In the genomic region with DNA sequence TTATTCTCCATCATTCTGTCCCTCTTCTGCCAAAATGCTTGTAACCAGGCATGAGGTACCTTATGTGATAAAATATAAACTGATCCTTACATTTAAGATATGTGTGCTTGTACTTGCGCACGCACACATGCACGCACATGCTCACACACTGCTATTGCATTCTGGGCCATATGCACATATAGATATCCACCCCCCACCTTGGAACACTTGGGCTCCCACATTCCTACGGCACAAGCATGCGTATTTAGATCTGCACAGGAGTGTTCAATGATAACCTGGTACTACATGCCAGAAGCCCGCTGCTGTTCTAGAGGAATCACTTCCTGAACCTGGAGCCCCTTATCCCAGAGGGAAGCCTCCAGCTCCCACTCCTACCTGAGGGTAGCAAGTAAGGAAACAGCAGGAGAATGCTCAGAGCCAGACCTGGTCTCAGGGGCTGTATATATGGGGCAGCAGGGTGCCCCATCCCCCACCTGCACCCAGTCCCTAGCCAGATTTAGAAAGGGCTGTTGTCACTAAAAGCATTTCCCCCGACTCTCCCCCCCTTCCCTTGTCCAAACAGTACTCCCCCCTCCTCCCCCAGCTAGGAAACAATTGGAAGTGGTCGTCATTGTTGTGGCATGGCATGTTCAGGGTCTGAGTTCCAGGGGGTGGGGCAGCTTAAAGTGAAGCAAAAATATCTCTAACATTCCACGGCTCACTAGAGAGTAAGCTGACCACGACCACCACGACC, we compare ENCODE assay signal across 10 mouse cellular contexts. TPM values are rescaled to one million over a fixed set of nuclear protein-coding genes. Genes with fewer than 3 reads are reported as not detected.
DNase-seq lines count a peak whose midpoint lies in the region; ATAC-seq and TF ChIP-seq lines count a peak whose summit lies in the region.
"Had no signal": no experiment of that assay in that cellular context is flagged by ENCODE, and none has a peak within 500 bp of the region (broad histone marks: within the 10 kb centered on the region; RNA-seq: fewer than 3 reads in every experiment).

A gene (minus strand): TSS at position 491 of the 733 bp plus-strand sequence.

- no peaks in the 10 kb centered on the region for H3K9me3 ChIP-seq in lung, postnatal 0 days (ENCODE audit: low read length)
- no peaks in the 10 kb centered on the region for H3K9me3 ChIP-seq in intestine, postnatal 0 days (ENCODE audit: control insufficient read depth)
- no peaks in the 10 kb centered on the region for H3K9me3 ChIP-seq in stomach, postnatal 0 days (ENCODE audit: control insufficient read depth, low read length)

- TF ChIP-seq EP300 in lung, postnatal 0 days (IDR thresholded peaks at IDR 0.05): no peak
- no peak for TF ChIP-seq EP300 in stomach, postnatal 0 days (optimal IDR thresholded peaks at IDR 0.05)

- no peak within 1 kb of the TSS for H3K4me3 ChIP-seq in lung, postnatal 0 days (ENCODE audit: low read depth, low read length)
- no peak within 1 kb of the TSS for H3K4me3 ChIP-seq in intestine, postnatal 0 days (ENCODE audit: low read depth, low read length)
- H3K4me3 ChIP-seq in stomach, postnatal 0 days (ENCODE audit: low read depth, low read length): no peak within 1 kb of the TSS

- H3K9ac ChIP-seq in lung, postnatal 0 days (replicated peaks; ENCODE audit: low read depth): no peak within 1 kb of the TSS
- no peak within 1 kb of the TSS for H3K9ac ChIP-seq in intestine, postnatal 0 days (ENCODE audit: low read depth, low read length)
- H3K9ac ChIP-seq in stomach, postnatal 0 days (ENCODE audit: low read length): no peak within 1 kb of the TSS; the same call in 1 of the 2 replicates
- H3K9ac ChIP-seq: liver, embryonic 14.5 days had no signal

- no peaks in the 10 kb centered on the region for H3K27me3 ChIP-seq in lung, postnatal 0 days (replicated peaks; ENCODE audit: insufficient read depth, low read length)
- no peaks in the 10 kb centered on the region for H3K27me3 ChIP-seq in intestine, postnatal 0 days (replicated peaks; ENCODE audit: control insufficient read depth, insufficient read depth, low read length)
- H3K27me3 ChIP-seq in stomach, postnatal 0 days (ENCODE audit: control insufficient read depth, insufficient read depth, low read length): no peaks in the 10 kb centered on the region

- WGBS in lung, postnatal 0 days: 36% methylated on average over 10 of the region's 11 CpGs
- 63% methylated on average over 11 of the region's 11 CpGs for WGBS in intestine, postnatal 0 days
- WGBS in stomach, postnatal 0 days: 49% methylated on average over 11 of the region's 11 CpGs

- no peaks in the 10 kb centered on the region for H3K36me3 ChIP-seq in lung, postnatal 0 days (ENCODE audit: insufficient read depth, low read length)
- no peaks in the 10 kb centered on the region for H3K36me3 ChIP-seq in intestine, postnatal 0 days (ENCODE audit: control insufficient read depth, insufficient read depth)
- no peaks in the 10 kb centered on the region for H3K36me3 ChIP-seq in stomach, postnatal 0 days (ENCODE audit: control insufficient read depth, insufficient read depth, low read length)

- 0 out of 2 replicates have a peak, but pooled peaks have one; percentile 17 for ATAC-seq in lung, postnatal 0 days
- ATAC-seq in intestine, postnatal 0 days: no peak
- no peak for ATAC-seq in stomach, postnatal 0 days (ENCODE audit: low FRiP score, low TSS enrichment)

- peak within 1 kb of the TSS; percentile 28 for H3K27ac ChIP-seq in lung, postnatal 0 days (ENCODE audit: low read length)
- no peak within 1 kb of the TSS for H3K27ac ChIP-seq in intestine, postnatal 0 days (ENCODE audit: low read depth, low read length)
- peak within 1 kb of the TSS; percentile 58; the same call in 1 of the 2 replicates for H3K27ac ChIP-seq in stomach, postnatal 0 days (replicated peaks)
- H3K27ac ChIP-seq: liver, embryonic 14.5 days had no signal

- no peaks in the 10 kb centered on the region for H3K4me1 ChIP-seq in lung, postnatal 0 days (ENCODE audit: insufficient read depth, low read depth, low read length)
- H3K4me1 ChIP-seq in intestine, postnatal 0 days (replicated peaks; ENCODE audit: control insufficient read depth, insufficient read depth, low read length): no peaks in the 10 kb centered on the region
- no peaks in the 10 kb centered on the region for H3K4me1 ChIP-seq in stomach, postnatal 0 days (replicated peaks; ENCODE audit: control insufficient read depth, insufficient read depth)

- DNase-seq in lung, postnatal 0 days (ENCODE audit: low spot score): peak; percentile 8
- DNase-seq in lung, postnatal 14 days: no peak
- DNase-seq in heart, adult 18-20 months: peak in 1 of 2 experiments; percentile 44
- DNase-seq in stomach, postnatal 0 days (ENCODE audit: low spot score): no peak
- DNase-seq in cerebellum, adult 8-10 months: no peak
- DNase-seq in adrenal gland, postnatal 14 days: no peak
- no peak for DNase-seq in frontal cortex, postnatal 25 days (ENCODE audit: low spot score in 2 of 2)

- H3K4me2 ChIP-seq in lung, postnatal 0 days (replicated peaks; ENCODE audit: low read depth, low read length): peak within 1 kb of the TSS; percentile 27
- 0 out of 2 replicates have a peak within 1 kb of the TSS, but pooled peaks have one; percentile 9 for H3K4me2 ChIP-seq in intestine, postnatal 0 days (replicated peaks; ENCODE audit: low read depth)
- no peak within 1 kb of the TSS for H3K4me2 ChIP-seq in stomach, postnatal 0 days (replicated peaks; ENCODE audit: low read depth)

- TF ChIP-seq CTCF in lung, postnatal 0 days (IDR thresholded peaks at IDR 0.05): no peak
- no peak for TF ChIP-seq CTCF in intestine, postnatal 0 days (IDR thresholded peaks at IDR 0.05; ENCODE audit: low read depth)
- no peak for TF ChIP-seq CTCF in stomach, postnatal 0 days (IDR thresholded peaks at IDR 0.05; ENCODE audit: low read depth)

RNA-seq across cellular contexts. Expression of the gene that starts here (rescaled TPM):
- polyA plus RNA-seq in lung, postnatal 0 days (2015; fragmentation: Nextera tagmentation; extraction: Ambion mirVana): 16.4 and 19.1 TPM in 2 replicates
- 1,000 to 10,000 TPM; 1,849 to 2,242 TPM for total RNA-seq in heart, adult 18-20 months (2021)
- polyA plus RNA-seq in intestine, postnatal 0 days (2015; fragmentation: Nextera tagmentation; extraction: Ambion mirVana): 3.9 and 5.6 TPM in 2 replicates
- polyA plus RNA-seq in stomach, postnatal 0 days (2015; fragmentation: Nextera tagmentation; extraction: Ambion mirVana): 1.4 and 2.4 TPM in 2 replicates
- 0.11 TPM in 1 of 2 replicates, not detected in the other for total RNA-seq in adrenal gland, postnatal 14 days (2021)
- total RNA-seq: common myeloid progenitor, adult 5-6 weeks had no signal

Comparison
In these comparisons a context has a peak if more than half of its experiments do, and no peak if none do; other contexts are left out.
1. RNA of the gene that starts here (total RNA-seq): 1,849 to 2,242 TPM in heart, adult 18-20 months; 0.11 TPM in adrenal gland, postnatal 14 days; every median in the first group is over 1,000 times any median in the second.